Mouse (Mus musculus) kidney, postnatal 10 days (tissue): ENCODE data around the gene Slc8a3.
A peak's percentile ranks its signal among the peaks of the same experiment; 100 is the strongest.

Experiments
- DNase-seq: peaks from one replicate; pipeline ENCODE4 v3.0.0; 2021; ENCODE audit warnings: mixed read lengths

Gene Slc8a3

DNA sequence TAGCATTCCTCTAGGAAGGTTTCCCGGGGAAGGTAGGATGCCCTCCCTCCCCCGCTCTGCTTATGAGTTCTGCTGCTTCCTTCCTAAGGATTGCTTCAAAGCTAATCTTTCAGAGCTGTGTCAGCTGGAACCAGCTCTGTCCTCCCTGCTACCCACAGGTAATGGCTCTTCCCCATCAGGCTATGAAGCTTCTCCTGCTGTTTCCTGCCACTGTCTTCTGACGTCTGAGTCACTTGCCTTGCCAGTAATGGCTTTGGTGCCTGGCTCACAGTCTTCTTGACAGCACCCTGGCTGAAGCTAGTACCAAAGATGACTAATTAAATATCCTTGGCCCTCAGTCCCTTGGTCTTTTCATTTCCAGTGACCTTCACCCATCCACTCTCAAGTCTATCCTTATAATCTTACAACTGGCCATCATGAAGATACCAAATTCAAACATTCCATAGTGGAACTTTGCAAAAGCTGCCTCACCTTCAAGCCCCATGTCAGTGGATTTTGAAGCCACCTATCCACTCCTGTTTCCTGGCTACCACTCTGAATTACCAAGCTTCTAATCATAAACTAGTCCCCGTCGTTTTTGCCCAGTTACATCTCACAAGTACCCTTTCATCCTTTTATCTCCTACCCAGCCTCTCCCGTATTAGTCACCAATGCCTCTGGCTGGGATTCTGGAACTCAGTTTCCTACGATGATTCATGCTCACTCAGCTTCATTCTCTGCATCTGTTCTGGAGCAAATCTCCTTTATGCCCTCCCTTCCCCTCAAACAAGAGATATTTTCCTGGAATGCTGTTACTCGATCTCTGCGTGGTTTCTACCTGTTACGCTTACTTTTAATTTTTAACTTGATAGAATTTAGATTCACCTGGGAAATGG is 97.3 kb downstream of the Slc8a3 start:
- DNase-seq = no peak

DNA sequence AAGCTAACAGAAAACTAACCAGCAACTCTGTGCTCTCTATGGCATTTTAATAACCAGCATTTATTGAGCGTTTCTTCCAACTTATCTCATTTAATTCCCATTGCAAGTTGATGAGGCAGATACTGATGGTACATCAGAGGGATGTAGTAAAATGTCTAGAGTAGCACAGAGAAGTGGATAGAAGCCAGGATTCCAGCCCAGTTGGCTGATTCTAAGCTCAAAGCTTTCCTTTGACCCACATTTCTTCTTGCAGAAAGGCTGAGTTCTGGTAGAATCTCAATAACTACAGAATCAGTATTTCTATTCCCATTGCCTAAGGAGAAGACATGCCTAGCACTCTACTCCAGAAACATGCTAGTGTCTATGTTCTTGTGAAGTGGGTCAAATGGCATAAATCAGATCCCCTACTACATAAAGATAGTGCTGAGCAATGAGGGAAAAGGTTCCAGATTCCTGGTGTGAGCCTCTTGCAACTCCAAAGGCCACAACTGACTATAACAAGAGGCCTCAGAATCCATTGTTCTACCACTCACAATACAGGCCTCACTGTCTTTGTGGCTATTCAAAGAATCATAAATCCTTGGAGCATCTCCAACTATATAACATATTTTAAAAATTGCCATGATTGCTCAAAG is 99.1 kb downstream of the Slc8a3 start:
- no peak for DNase-seq

- DNase-seq = no peak
Measured at GRCm38 (mm10) chr12:81227767-81228460, 105.1 kb downstream of the Slc8a3 start.

- DNase-seq = no peak
Measured at GRCm38 (mm10) chr12:81226590-81226989, 106.4 kb downstream of the Slc8a3 start.

DNA sequence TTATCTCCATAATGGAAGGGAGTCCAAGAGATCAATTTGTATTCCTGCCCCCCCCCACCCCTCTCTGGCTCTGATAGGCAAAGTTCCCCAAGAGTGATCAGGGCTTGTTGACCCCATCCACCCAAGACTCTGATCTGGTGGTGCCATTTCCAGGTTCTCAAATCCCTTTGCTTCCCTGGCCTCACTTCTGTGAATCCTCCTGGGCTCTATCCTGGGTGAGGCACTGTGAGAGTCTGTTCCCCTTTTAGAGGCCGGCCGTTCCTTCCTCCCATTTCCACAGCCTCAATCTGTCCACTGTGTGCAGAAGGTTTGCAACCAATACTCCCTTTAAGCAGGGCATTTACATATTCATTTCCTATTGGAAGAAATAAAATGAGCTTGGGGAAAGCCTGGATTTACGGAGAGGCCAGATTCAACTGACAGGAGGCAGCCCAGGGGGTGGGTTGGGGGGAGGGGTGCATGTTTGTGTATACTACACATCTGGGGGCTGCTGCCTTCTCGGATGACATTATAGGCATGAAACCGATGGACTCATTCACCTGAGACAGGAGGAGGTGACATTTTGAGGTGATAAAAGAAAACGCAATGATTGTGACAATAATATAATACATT is 106.9 kb downstream of the Slc8a3 start:
- DNase-seq = no peak

- DNase-seq = no peak
Measured at GRCm38 (mm10) chr12:81224843-81225242, 108.1 kb downstream of the Slc8a3 start.

DNA sequence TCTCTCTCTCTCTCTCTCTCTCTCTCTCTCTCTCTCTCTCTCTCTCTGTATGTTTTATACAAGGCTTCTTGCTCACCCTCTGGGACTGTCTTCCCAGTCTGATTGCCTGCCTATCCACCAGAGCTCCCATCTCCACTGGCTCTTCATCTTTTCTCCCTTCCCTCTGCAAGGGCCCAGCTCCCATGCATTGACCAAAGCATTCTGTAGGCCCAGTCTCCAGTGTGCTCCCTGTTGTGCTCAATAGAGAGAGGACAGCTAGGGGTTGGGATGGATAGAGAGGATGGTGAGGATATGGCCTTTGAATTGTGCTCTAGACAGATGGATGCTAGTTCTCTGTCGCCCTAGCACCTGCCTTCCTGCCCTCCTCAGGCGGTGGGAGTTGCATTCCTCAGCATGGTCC is 109.7 kb downstream of the Slc8a3 start:
- no peak for DNase-seq

DNA sequence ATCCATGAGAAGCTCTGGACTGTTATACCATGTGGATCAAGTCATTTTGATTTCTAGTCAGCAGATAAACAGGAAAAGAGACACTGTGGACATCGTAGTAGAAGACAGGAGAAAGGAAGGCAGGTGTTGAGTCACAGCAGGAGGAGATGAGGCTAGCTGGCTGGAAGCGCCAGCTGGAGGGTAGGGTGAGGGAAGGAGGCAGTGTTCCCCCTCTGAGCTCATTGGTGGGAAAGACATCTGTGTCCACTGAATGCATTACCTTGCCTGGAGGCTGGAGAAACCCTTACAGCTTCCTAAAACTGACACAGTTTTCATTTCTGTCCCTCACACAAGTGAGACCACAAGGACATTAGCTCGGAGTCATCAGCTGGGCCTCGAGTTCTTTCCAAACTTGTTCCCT is 113.6 kb downstream of the Slc8a3 start:
- no peak for DNase-seq

- no peak for DNase-seq
Measured at GRCm38 (mm10) chr12:81208559-81208958, 124.4 kb downstream of the Slc8a3 start.

GRCm38 (mm10) chr12:81205619-81206560 is 127.1 kb downstream of the Slc8a3 start:
- DNase-seq = peak; percentile 82

GRCm38 (mm10) chr12:81203226-81203625 is 129.8 kb downstream of the Slc8a3 start:
- no peak for DNase-seq

DNA sequence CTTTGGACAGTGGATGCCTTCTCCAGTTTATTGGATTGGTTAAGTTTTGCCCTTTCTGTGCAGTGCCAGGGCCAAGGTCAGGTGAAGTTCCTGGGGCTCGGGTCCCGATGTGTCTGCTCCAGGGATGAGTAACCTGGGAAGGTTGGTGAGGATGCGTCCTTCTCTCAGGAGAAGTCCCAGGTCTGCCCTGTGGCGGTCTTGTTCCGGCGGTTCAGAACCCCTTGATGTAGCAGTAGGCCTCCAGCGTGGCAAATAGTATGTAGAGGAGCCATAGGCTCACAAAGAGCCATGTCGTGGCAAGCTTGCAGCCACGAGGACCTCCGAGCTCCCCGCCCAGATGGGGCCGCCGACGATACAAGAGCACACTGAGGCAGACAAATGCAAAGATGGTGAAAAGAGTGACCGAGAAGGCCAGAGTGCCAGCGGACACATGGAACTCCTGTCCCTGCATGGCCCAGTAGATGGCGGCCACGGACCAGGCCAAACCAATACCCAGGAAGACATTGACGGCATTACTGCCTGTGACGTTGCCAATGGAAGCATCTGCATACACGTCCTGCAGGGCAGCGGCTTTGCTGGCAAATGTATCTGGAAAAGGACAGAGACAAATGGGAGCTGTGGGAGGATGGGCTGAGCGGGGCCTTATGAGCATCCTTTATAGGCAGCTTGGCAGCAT is 133.6 kb downstream of the Slc8a3 start:
- peak; percentile 76 for DNase-seq

DNA sequence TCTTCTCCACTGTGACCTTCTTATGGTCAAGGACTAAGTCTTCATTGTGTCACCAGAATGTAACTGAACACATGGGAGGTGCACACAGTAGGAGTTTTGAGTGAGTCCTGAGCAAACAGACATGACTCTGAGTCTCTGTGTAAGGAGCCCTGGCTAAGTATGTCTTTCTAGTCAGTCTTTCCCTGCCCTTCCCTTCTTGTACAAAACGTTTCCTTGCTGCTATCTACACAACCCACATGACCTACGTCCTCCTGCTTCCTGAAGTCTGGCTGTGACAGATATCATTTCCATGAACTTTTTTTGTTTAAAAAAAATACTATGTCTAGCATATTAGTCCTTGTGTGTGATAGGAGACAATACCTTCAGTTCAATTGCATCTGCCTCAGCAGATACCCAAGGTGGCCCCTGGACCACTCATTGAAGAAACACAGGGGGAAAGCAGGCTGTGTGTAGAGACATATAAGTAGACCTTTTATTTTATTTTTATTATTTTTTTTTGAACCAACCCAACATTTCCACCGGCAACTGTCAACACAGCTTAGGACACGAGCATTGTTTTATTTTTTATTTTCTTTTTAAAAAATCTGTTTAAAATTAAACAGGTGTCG is 135.4 kb downstream of the Slc8a3 start:
- no peak for DNase-seq

- DNase-seq = no peak
Measured at GRCm38 (mm10) chr12:81193968-81194367, 139.0 kb downstream of the Slc8a3 start.

GRCm38 (mm10) chr12:81189636-81190035 is 143.3 kb downstream of the Slc8a3 start:
- DNase-seq = no peak

GRCm38 (mm10) chr12:81188996-81189395 is 144.0 kb downstream of the Slc8a3 start:
- DNase-seq = no peak

DNA sequence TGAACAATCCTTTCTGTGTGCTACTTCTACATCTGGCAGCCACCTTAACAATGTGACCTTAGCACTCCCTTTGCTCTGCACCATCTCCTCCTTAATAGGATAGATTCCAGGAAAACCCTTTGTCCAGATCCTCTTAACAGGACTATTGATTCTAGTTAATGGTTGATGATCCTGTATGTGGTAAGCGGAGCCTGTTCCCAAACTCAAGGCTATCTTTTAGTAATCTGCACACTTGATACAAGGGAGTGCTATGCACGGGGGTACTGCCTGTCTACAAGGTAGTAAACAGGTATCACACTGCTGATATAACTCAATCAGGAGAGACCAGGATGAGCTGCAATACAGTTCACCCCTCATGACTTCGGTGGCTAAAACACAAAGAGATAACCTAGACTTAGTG is 144.6 kb downstream of the Slc8a3 start:
- DNase-seq = no peak

- no peak for DNase-seq
Measured at GRCm38 (mm10) chr12:81186668-81187067, 146.3 kb downstream of the Slc8a3 start.

- no peak for DNase-seq
Measured at GRCm38 (mm10) chr12:81186081-81186480, 146.9 kb downstream of the Slc8a3 start.

DNA sequence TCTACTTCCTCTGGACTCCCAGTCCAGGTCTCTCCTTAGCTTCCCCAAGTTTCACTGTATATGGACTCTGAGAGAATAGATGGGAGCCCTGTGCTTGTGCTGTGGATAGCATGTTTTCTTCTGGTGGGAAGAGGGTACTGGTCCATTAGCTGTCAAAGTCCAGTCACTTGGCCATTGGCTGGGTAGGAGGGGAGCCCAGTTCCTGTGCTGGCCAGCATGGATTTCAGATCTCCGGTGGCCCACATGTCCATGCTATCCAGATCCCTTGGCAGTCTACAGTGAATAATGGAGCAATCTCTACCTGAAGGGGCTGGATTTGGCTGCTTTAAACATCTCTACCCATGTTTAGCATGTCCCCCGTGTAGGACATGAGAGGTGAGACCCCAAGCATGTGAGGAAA is 148.0 kb downstream of the Slc8a3 start:
- no peak for DNase-seq

DNA sequence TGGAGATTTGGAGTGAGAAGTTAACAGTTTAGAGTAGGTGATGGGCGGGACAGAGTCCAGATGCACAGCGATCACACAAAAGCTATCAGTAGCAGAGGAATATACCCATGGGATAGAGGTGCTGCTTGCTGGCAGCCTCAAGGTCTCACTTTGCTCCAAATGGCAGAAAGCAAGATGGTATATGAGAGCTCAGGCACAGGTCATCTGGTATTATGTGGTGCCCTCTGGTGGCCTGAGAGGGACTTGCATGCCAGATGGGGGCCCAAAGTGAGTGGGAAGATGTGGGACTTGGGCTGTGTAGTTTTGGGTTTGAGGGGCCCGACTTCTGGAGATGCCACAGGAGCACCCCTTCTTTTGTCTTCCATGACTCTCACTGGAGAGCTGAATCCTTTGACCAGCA is 150.9 kb downstream of the Slc8a3 start:
- DNase-seq = peak; percentile 71
